Mouse (Mus musculus): ENCODE measurements at regions not wholly inside any gene's neighbourhood (a gene's known extent, or its start where the extent isn't known, plus 50 kb on each side); places are given as distances from the start of the nearest gene placed in this dataset.

- no peak for TF ChIP-seq POLR2A (IDR thresholded peaks at IDR 0.05; ENCODE audit: low read depth, low read length)
- no peak for TF ChIP-seq CTCF (IDR thresholded peaks at IDR 0.05; ENCODE audit: extremely low read depth, insufficient read depth, insufficient read length, insufficient replicate concordance)
These were observed 91.1 kb upstream of the Zdhhc25 start for GRCm38 (mm10) chr15:88508971-88509370.

Measured in spleen, adult 2 months (tissue).